Mouse (Mus musculus) heart, postnatal 4 days (tissue): Measurements from ENCODE around the gene Prss46. TPM values are rescaled to one million over a fixed set of nuclear protein-coding genes. Genes with fewer than 3 reads are reported as not detected.
A peak's percentile ranks its signal among the peaks of the same experiment; 100 is the strongest.

ENCODE experiments used
- DNase-seq: peaks from one replicate; pipeline ENCODE4 v3.0.0; 2021
- total RNA-seq, 2 experiments: library from RNA; stranded (reverse); gene quantifications; 2 replicates each; pipeline ENCODE4 v1.2.3; 2021

Prss46 gene
- total RNA-seq, 2 experiments from 2014 or later = not detected

GRCm38 (mm10) chr9:110871030-110871429, 26.7 kb downstream of the Prss46 start:
- DNase-seq = peak; percentile 69

GRCm38 (mm10) chr9:110873681-110874659, 29.7 kb downstream of the Prss46 start:
- DNase-seq = peak; percentile 57

GRCm38 (mm10) chr9:110874660-110875191, 30.4 kb downstream of the Prss46 start:
- no peak for DNase-seq

GRCm38 (mm10) chr9:110875288-110875695, 31.0 kb downstream of the Prss46 start:
- no peak for DNase-seq

DNA sequence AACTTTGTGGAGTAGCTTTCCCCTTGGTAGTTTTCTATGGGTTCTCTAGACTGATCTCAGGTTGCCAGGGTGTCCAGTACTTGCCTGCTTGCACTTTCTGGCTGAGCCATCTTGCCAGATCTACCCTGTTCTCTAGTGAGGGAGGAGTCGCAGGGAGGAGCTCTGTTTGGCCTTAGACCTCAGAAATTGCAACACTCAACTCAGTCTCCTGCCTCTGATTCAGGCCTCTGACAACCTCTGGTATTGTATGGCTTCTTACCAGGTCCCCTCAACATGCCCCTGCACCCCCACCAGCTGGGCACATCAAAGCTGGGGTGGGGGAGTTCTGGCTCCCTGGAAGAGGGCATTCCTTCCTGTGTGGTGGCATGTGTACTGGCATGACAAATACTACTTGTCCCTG, 33.0 kb downstream of the Prss46 start:
- DNase-seq = no peak

- peak; percentile 88 for DNase-seq
These were observed 33.6 kb downstream of the Prss46 start for GRCm38 (mm10) chr9:110877888-110878287.

- DNase-seq = no peak
These were observed 35.0 kb downstream of the Prss46 start, which contains the start of gene Als2cl for GRCm38 (mm10) chr9:110879191-110879920. TSS of gene Als2cl (plus strand) at chr9:110879870.

- peak; percentile 83 for DNase-seq
These were observed 35.8 kb downstream of the Prss46 start, which contains the start of gene Tmie for GRCm38 (mm10) chr9:110879998-110880561. TSS of gene Tmie (minus strand) at chr9:110880113.

GRCm38 (mm10) chr9:110880772-110881171, 36.5 kb downstream of the Prss46 start:
- DNase-seq = no peak

DNA sequence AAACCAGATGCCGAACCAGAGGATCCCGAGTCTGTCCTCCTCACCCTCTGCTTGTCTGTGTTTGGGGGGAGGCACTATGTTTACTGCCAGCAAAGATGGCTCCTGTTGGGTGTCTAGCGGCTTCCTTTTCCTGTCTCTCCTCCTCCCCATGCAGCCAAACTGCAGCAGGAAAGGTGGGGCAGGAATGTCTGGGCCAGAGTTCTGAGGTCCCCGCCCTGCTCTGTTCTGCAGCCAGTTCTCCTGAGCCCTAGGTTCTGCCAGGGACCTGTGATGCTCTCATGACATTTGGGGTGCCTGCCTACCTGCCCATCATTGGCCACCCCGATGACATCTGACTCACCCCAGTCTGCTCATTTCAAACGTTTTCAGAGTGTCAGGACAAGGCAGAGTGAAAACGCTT, 37.6 kb downstream of the Prss46 start:
- peak; percentile 37 for DNase-seq

- no peak for DNase-seq
These were observed 43.3 kb downstream of the Prss46 start for GRCm38 (mm10) chr9:110887388-110888303.

- no peak for DNase-seq
These were observed 44.6 kb downstream of the Prss46 start for GRCm38 (mm10) chr9:110888935-110889334.

GRCm38 (mm10) chr9:110890026-110890783, 45.9 kb downstream of the Prss46 start:
- DNase-seq = no peak

DNA sequence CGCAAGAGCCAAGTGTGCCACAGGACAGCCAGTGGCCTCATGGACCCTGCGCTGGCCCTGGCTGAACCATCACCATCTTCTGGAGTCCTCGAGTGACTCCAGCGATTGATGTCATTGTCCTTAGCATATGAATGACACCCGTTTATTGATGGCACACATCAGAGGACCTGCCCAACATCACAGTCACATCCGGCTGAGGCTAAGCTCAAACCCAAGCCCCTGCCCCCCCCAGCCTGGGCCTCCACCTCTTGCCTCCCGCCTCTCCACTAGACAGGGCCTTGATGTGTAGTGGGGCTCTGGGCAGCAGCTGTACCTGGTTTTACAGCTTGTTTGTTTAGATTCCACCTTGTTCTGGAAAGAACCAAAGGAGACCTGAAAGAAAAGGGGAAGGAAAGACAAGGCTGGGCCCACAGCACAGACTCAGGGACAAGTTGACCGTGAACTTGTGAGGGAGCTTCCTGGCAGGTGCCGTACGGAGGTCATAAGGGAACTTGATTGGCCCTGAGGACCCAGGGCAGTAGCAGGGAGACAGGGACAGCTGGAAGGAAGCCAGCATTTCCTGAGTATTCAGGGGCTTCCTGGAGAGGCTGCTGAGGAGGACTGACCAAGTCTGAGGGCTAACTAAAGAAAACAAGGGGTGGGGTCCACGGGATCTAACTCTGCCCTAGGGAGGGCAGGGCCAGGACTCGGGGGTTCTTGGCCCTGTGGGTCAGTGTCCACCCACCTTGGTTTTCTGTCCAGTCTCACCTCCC, 46.9 kb downstream of the Prss46 start:
- no peak for DNase-seq

DNA sequence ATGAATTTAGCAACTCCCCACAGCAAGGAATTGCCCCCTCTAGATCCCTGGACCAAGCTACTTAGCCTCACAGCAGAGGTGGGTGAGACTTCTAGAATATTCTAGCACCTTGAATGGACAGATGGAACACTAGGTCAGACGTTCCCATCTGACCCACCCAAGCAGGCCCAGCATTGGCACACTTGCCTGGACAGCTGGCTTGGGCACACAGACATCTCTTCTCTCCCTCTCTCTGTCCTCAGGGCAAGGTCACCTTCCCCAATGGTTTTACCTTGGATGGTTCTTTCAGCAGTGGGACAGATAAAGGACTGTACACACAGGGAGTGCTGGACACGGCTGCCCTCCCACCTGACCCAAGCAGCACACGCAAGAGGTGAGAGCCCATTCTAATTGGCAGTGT, 48.2 kb downstream of the Prss46 start:
- DNase-seq = no peak

GRCm38 (mm10) chr9:110893429-110893828, 49.1 kb downstream of the Prss46 start:
- DNase-seq = no peak

- DNase-seq = no peak
These were observed 51.2 kb downstream of the Prss46 start for GRCm38 (mm10) chr9:110895507-110895906.

DNA sequence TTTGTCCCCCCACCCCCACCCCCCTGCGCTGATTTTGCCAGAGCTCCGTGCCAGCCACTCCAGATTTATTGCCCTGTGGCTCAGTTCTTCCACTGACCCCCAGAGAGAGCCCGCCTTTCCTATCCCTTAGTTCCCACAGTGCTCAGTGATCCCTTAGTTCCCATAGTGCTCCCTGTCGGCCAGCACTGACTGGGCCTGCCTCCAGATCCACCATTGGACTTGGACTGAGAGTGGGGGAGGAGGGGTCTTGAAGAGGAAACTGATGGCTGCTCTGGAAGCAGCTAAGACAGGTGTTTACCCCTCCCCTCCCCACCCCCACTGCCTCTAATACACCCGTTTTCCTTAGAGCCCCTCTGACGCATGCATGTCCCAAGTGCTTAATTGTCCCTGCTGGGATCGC, 51.7 kb downstream of the Prss46 start:
- DNase-seq = no peak

GRCm38 (mm10) chr9:110896595-110896994, 52.3 kb downstream of the Prss46 start:
- DNase-seq = no peak

- DNase-seq = no peak
These were observed 55.2 kb downstream of the Prss46 start for GRCm38 (mm10) chr9:110899451-110900008.
